In the genomic region with DNA sequence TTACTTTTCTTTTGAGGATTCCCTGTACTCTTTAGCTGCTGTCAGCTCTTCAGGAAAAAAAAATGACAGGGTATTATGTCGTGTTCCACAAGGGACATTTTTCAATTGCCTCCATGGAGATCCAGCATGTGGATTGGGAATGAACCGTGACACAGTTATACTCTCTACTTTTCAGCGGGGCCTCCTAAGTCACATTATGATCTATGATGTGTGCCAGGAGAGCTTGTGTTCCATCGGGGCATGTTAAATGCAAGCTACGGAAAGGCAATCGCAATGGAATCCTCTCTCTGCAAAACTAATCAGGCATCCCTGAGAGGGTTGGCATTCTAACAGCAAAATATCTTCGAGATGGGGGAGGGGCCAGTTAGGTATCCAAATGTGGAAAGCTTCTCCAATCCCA, we compare ENCODE assay signal across 15 mouse cellular contexts.
"Had no signal": no experiment of that assay in that cellular context is flagged by ENCODE, and none has a peak within 500 bp of the region (broad histone marks: within the 10 kb centered on the region; RNA-seq: fewer than 3 reads in every experiment).

No protein-coding gene starts in this region.

- H3K9me3 ChIP-seq: limb, embryonic 13.5 days; liver, embryonic 15.5 days; midbrain, embryonic 10.5 days; stomach, embryonic 15.5 days had no signal

- H3K4me1 ChIP-seq: liver, embryonic 15.5 days; stomach, embryonic 15.5 days had no signal

- H3K9ac ChIP-seq: limb, embryonic 13.5 days; liver, embryonic 15.5 days; stomach, embryonic 15.5 days had no signal

- ATAC-seq: lung, postnatal 0 days had no signal

- H3K36me3 ChIP-seq: limb, embryonic 13.5 days; liver, embryonic 15.5 days; midbrain, embryonic 10.5 days; stomach, embryonic 15.5 days had no signal

- H3K27ac ChIP-seq: layer of hippocampus, adult 2 months; limb, embryonic 13.5 days; liver, embryonic 15.5 days; midbrain, embryonic 10.5 days; stomach, embryonic 15.5 days had no signal

- DNase-seq: kidney, postnatal 10 days; kidney, postnatal 4 days; lung, adult 2 months; lung, postnatal 36 days; midbrain, embryonic 14.5 days; right cerebral cortex, postnatal 14 days; thymus, adult 2 months; thymus, postnatal 25 days had no signal

- H3K4me3 ChIP-seq: layer of hippocampus, adult 2 months; limb, embryonic 13.5 days; liver, embryonic 15.5 days; midbrain, embryonic 10.5 days; stomach, embryonic 15.5 days had no signal

- H3K27me3 ChIP-seq: limb, embryonic 13.5 days; liver, embryonic 15.5 days; stomach, embryonic 15.5 days had no signal

- H3K4me2 ChIP-seq: limb, embryonic 13.5 days; liver, embryonic 11.5 days; liver, embryonic 15.5 days; stomach, embryonic 15.5 days had no signal
